Mouse (Mus musculus): Measurements from ENCODE around the gene Sv2c. TPM values are rescaled to one million over a fixed set of nuclear protein-coding genes. Genes with fewer than 3 reads are reported as not detected.

Gene Sv2c
- 1.6 TPM in 2 replicates for polyA plus RNA-seq (2015; fragmentation: Nextera tagmentation; extraction: Ambion mirVana)

- TF ChIP-seq CTCF (IDR thresholded peaks at IDR 0.05; ENCODE audit: low read depth) (peak; percentile 18; the same call in 1 of the 2 replicates), EP300 (optimal IDR thresholded peaks at IDR 0.05) (no peak)
- H3K4me2 ChIP-seq (replicated peaks; ENCODE audit: low read depth): peak within 1 kb of the TSS; percentile 68
- H3K4me1 ChIP-seq (replicated peaks; ENCODE audit: control insufficient read depth, insufficient read depth): no peaks in the 10 kb centered on the region; the same call in 1 of the 2 replicates
- H3K27me3 ChIP-seq (ENCODE audit: control insufficient read depth, insufficient read depth, low read length): peaks cover 11% of the 10 kb centered on the region
- H3K9ac ChIP-seq (ENCODE audit: low read length): peak within 1 kb of the TSS; percentile 24; the same call in 1 of the 2 replicates
- H3K9me3 ChIP-seq (ENCODE audit: control insufficient read depth, low read length): no peaks in the 10 kb centered on the region
- DNase-seq (ENCODE audit: low spot score): peak; percentile 60
- H3K27ac ChIP-seq (replicated peaks): no peak within 1 kb of the TSS
- no peaks in the 10 kb centered on the region for H3K36me3 ChIP-seq (ENCODE audit: control insufficient read depth, insufficient read depth, low read length)
- peak within 1 kb of the TSS; percentile 41 for H3K4me3 ChIP-seq (ENCODE audit: low read depth, low read length)
- under 1% methylated on average over 42 of the region's 44 CpGs for WGBS
- ATAC-seq (ENCODE audit: low FRiP score, low TSS enrichment): peak; percentile 60; the same call in 1 of the 2 replicates
Measured at GRCm38 (mm10) chr13:96132401-96132816, at the start of gene Sv2c. Gene Sv2c (minus strand): TSS chr13:96132577.

- no peak for ATAC-seq (ENCODE audit: low FRiP score, low TSS enrichment)
- no peaks in the 10 kb centered on the region for H3K36me3 ChIP-seq (ENCODE audit: control insufficient read depth, insufficient read depth, low read length)
- no peak overlapping the region for H3K27ac ChIP-seq (replicated peaks)
- H3K4me2 ChIP-seq (replicated peaks; ENCODE audit: low read depth): no peak overlapping the region
- H3K4me1 ChIP-seq (replicated peaks; ENCODE audit: control insufficient read depth, insufficient read depth): no peaks in the 10 kb centered on the region
- H3K4me3 ChIP-seq (ENCODE audit: low read depth, low read length): no peak overlapping the region
- no peaks in the 10 kb centered on the region for H3K27me3 ChIP-seq (ENCODE audit: control insufficient read depth, insufficient read depth, low read length)
- H3K9ac ChIP-seq (ENCODE audit: low read length): no peak overlapping the region
- 66% methylated on average over 13 of the region's 13 CpGs for WGBS
- TF ChIP-seq EP300 (optimal IDR thresholded peaks at IDR 0.05) (no peak), CTCF (IDR thresholded peaks at IDR 0.05; ENCODE audit: low read depth) (no peak)
- no peaks in the 10 kb centered on the region for H3K9me3 ChIP-seq (ENCODE audit: control insufficient read depth, low read length)
- DNase-seq (ENCODE audit: low spot score): no peak
Measured at GRCm38 (mm10) chr13:96180671-96181161, 48.3 kb upstream of the Sv2c start.

- TF ChIP-seq EP300 (optimal IDR thresholded peaks at IDR 0.05) (no peak), CTCF (IDR thresholded peaks at IDR 0.05; ENCODE audit: low read depth) (no peak)
- no peak overlapping the region for H3K9ac ChIP-seq (ENCODE audit: low read length)
- no peaks in the 10 kb centered on the region for H3K36me3 ChIP-seq (ENCODE audit: control insufficient read depth, insufficient read depth, low read length)
- H3K9me3 ChIP-seq (ENCODE audit: control insufficient read depth, low read length): no peaks in the 10 kb centered on the region
- no peaks in the 10 kb centered on the region for H3K27me3 ChIP-seq (ENCODE audit: control insufficient read depth, insufficient read depth, low read length)
- no peak; the same call in 1 of the 2 replicates for ATAC-seq (ENCODE audit: low FRiP score, low TSS enrichment)
- DNase-seq (ENCODE audit: low spot score): peak; percentile 25
- H3K4me1 ChIP-seq (replicated peaks; ENCODE audit: control insufficient read depth, insufficient read depth): no peaks in the 10 kb centered on the region
- WGBS: 32% methylated on average over 8 of the region's 8 CpGs
- no peak overlapping the region for H3K4me2 ChIP-seq (replicated peaks; ENCODE audit: low read depth)
- no peak overlapping the region for H3K4me3 ChIP-seq (ENCODE audit: low read depth, low read length)
- H3K27ac ChIP-seq (replicated peaks): no peak overlapping the region
Measured at GRCm38 (mm10) chr13:96175591-96176212, 43.3 kb upstream of the Sv2c start.

- TF ChIP-seq EP300 (optimal IDR thresholded peaks at IDR 0.05) (no peak), CTCF (IDR thresholded peaks at IDR 0.05; ENCODE audit: low read depth) (no peak)
- no peak for ATAC-seq (ENCODE audit: low FRiP score, low TSS enrichment)
- Histone ChIP-seq H3K4me3 (ENCODE audit: low read depth, low read length) (no peak overlapping the region), H3K4me1 (replicated peaks; ENCODE audit: control insufficient read depth, insufficient read depth) (no peaks in the 10 kb centered on the region), H3K9ac (ENCODE audit: low read length) (no peak overlapping the region), H3K36me3 (ENCODE audit: control insufficient read depth, insufficient read depth, low read length) (no peaks in the 10 kb centered on the region), H3K27ac (replicated peaks) (no peak overlapping the region), H3K9me3 (ENCODE audit: control insufficient read depth, low read length) (no peaks in the 10 kb centered on the region), H3K27me3 (ENCODE audit: control insufficient read depth, insufficient read depth, low read length) (no peaks in the 10 kb centered on the region), H3K4me2 (replicated peaks; ENCODE audit: low read depth) (no peak overlapping the region)
- DNase-seq (ENCODE audit: low spot score): no peak
- WGBS: 52% methylated on average over 3 of the region's 3 CpGs
Measured at GRCm38 (mm10) chr13:96173686-96174085, 41.3 kb upstream of the Sv2c start.

GRCm38 (mm10) chr13:96172290-96172689 lies 39.9 kb upstream of the Sv2c start:
- Histone ChIP-seq H3K4me1 (replicated peaks; ENCODE audit: control insufficient read depth, insufficient read depth) (no peaks in the 10 kb centered on the region), H3K27ac (replicated peaks) (no peak overlapping the region), H3K36me3 (ENCODE audit: control insufficient read depth, insufficient read depth, low read length) (no peaks in the 10 kb centered on the region), H3K4me2 (replicated peaks; ENCODE audit: low read depth) (no peak overlapping the region), H3K27me3 (ENCODE audit: control insufficient read depth, insufficient read depth, low read length) (no peaks in the 10 kb centered on the region), H3K9me3 (ENCODE audit: control insufficient read depth, low read length) (no peaks in the 10 kb centered on the region), H3K9ac (ENCODE audit: low read length) (no peak overlapping the region), H3K4me3 (ENCODE audit: low read depth, low read length) (no peak overlapping the region)
- ATAC-seq (ENCODE audit: low FRiP score, low TSS enrichment): no peak
- no peak for DNase-seq (ENCODE audit: low spot score)
- TF ChIP-seq CTCF (IDR thresholded peaks at IDR 0.05; ENCODE audit: low read depth) (no peak), EP300 (optimal IDR thresholded peaks at IDR 0.05) (no peak)
- WGBS: 76% methylated on average over 3 of the region's 3 CpGs

GRCm38 (mm10) chr13:96168991-96169665 lies 36.8 kb upstream of the Sv2c start:
- H3K9ac ChIP-seq (ENCODE audit: low read length): no peak overlapping the region
- DNase-seq (ENCODE audit: low spot score) (no peak), ATAC-seq (ENCODE audit: low FRiP score, low TSS enrichment) (no peak)
- no peaks in the 10 kb centered on the region for H3K36me3 ChIP-seq (ENCODE audit: control insufficient read depth, insufficient read depth, low read length)
- WGBS: 38% methylated on average over 11 of the region's 11 CpGs
- no peak overlapping the region for H3K27ac ChIP-seq (replicated peaks)
- H3K27me3 ChIP-seq (ENCODE audit: control insufficient read depth, insufficient read depth, low read length): no peaks in the 10 kb centered on the region
- no peak overlapping the region for H3K4me3 ChIP-seq (ENCODE audit: low read depth, low read length)
- no peaks in the 10 kb centered on the region for H3K4me1 ChIP-seq (replicated peaks; ENCODE audit: control insufficient read depth, insufficient read depth)
- no peaks in the 10 kb centered on the region for H3K9me3 ChIP-seq (ENCODE audit: control insufficient read depth, low read length)
- TF ChIP-seq CTCF (IDR thresholded peaks at IDR 0.05; ENCODE audit: low read depth): no peak
- no peak for TF ChIP-seq EP300 (optimal IDR thresholded peaks at IDR 0.05)
- peak overlapping the region; percentile 23; the same call in 1 of the 2 replicates for H3K4me2 ChIP-seq (replicated peaks; ENCODE audit: low read depth)

Data from stomach, postnatal 0 days (tissue).